Mouse (Mus musculus): Measurements from ENCODE around the gene Ccdc60. TPM values are rescaled to one million over a fixed set of nuclear protein-coding genes. Genes with fewer than 3 reads are reported as not detected.
"Not testable (repeated sequence)": the region's sequence is repeated elsewhere in the genome, so short reads cannot be mapped to it uniquely, and the experiment has no call there.

The Ccdc60 gene
- 0.62 and 0.74 TPM in 2 replicates for polyA plus RNA-seq (2015; fragmentation: Nextera tagmentation; extraction: Ambion mirVana)

DNA sequence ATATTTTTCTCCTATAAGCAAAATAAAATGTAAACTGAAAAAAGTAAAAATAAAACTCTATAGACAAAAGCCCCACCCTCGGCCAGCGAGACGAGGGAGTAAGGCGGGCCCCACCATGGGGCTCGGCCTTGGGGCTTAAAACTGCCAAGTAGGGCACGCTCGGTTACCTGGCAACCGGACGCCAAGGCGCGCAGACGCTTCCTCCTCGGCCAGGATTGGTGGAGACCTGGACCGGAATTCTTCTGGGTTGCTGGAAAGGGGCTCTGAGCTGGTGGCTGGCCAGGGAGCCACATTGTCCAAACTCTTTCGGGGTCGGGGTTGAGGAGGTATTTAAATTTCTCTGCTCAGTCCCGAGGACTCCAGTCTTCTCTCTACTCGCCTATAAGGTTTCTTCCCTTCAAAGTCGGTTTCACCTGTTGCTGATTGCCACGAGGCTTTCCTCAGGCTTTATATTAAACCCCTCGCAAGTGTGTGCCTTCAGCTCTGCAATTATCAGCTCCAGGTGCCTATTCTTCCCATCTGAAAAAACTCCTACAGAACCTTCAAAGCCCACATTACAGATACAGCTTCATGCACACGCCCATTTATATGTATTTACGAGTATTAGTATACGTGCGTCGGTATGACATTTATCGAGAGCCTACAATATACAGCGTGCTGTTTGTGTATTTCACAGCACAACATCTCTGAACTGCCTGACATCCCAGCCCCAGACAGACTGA lies at the start of gene Ccdc60:
Ccdc60 (minus strand) TSS at position 137 of the 722 bp plus-strand sequence.
- H3K27ac ChIP-seq: peak within 1 kb of the TSS; percentile 10; the same call in 1 of the 2 replicates
- peak within 1 kb of the TSS; percentile 24 for H3K4me3 ChIP-seq (replicated peaks)
- 0 out of 2 replicates have a peak, but pooled peaks cover 5% of the 10 kb centered on the region for H3K27me3 ChIP-seq
- no peaks in the 10 kb centered on the region for H3K9me3 ChIP-seq (replicated peaks)
- H3K4me2 ChIP-seq: peak within 1 kb of the TSS; percentile 54
- ATAC-seq (replicated peaks; ENCODE audit: low FRiP score): peak; percentile 80
- WGBS: 7% methylated on average over 28 of the region's 28 CpGs
- peaks cover 23% of the 10 kb centered on the region for H3K4me1 ChIP-seq
- no peaks in the 10 kb centered on the region for H3K36me3 ChIP-seq
- H3K9ac ChIP-seq: no peak within 1 kb of the TSS

DNA sequence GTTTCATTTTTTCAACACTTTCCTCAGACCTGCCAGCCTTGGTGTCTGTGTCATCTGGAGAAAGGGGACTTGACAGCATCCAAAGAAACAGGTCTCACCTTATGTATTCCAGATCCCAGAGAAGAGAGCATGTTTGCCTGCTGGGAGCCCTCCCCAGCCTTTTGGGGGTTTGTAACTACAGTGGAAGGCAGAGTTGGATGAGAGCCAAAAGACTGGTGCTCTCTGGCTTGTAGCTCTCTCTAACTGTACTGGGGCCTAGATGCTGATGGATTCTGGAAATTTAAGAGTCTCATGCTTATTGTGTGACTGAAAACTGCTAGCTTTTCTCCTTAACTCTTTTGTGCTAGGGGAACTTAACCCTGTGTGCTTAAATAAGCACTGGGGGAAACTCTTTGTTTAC lies 47.4 kb upstream of the Ccdc60 start:
- H3K27me3 ChIP-seq: no peaks in the 10 kb centered on the region
- H3K4me2 ChIP-seq: no peak overlapping the region
- H3K4me1 ChIP-seq: 0 out of 2 replicates have a peak, but pooled peaks cover 5% of the 10 kb centered on the region
- H3K36me3 ChIP-seq: no peaks in the 10 kb centered on the region
- ATAC-seq (replicated peaks; ENCODE audit: low FRiP score): no peak
- no peaks in the 10 kb centered on the region for H3K9me3 ChIP-seq (replicated peaks)
- no peak overlapping the region for H3K27ac ChIP-seq
- no peak overlapping the region for H3K9ac ChIP-seq
- H3K4me3 ChIP-seq (replicated peaks): no peak overlapping the region

DNA sequence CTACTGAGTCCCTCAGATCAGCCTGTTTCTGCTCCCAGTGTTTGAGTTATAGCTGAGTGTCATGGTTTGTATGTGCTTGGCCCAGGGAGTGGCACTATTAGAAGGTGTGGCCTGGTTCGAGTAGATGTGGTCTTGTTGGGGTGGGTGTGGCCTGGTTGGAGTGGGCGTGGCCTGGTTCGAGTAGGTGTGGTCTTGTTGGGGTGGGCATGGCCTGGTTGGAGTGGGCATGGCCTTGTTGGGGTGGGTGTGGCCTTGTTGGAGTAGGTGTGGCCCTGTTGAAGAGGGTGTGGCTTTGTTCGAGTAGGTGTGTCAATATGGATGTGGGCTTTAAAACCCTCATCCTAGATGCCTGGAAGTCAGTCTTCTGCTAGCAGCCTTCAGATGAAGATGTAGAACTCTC lies 40.1 kb upstream of the Ccdc60 start:
- ATAC-seq (replicated peaks; ENCODE audit: low FRiP score): no peak
- peaks cover 3% of the 10 kb centered on the region; the same call in 1 of the 2 replicates for H3K27me3 ChIP-seq
- 75% methylated on average over 4 of the region's 4 CpGs for WGBS

DNA sequence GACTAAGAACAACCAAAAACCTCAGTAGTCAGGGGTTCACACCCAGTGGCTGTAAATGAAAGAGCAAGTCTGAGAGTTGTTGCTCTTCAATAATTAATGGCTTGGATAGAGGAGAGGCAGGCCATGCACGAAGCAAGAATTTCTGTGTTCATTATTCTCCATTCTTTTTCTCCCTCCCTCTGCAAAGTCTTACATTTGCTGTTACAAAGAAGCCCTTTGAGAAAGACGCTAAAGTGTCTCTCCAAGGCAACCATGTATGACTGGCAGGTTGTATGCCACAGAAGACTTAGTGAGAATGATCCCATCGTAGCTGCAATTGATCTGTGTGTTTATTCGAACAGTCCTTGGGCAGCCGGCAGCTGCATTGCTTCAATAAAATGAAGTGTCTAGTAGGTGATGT lies 34.6 kb upstream of the Ccdc60 start:
- H3K27ac ChIP-seq: no peak overlapping the region
- H3K4me1 ChIP-seq: peaks cover 18% of the 10 kb centered on the region
- H3K4me2 ChIP-seq: no peak overlapping the region
- WGBS: 25% methylated on average over 5 of the region's 5 CpGs
- H3K27me3 ChIP-seq: peaks cover 14% of the 10 kb centered on the region; the same call in 1 of the 2 replicates
- no peaks in the 10 kb centered on the region for H3K36me3 ChIP-seq
- no peak overlapping the region for H3K9ac ChIP-seq
- no peak overlapping the region for H3K4me3 ChIP-seq (replicated peaks)
- no peaks in the 10 kb centered on the region for H3K9me3 ChIP-seq (replicated peaks)
- no peak for ATAC-seq (replicated peaks; ENCODE audit: low FRiP score)

More for the DNA sequence above, 40.1 kb upstream of the Ccdc60 start:
- H3K4me3 ChIP-seq (replicated peaks): no peak overlapping the region
- no peaks in the 10 kb centered on the region for H3K36me3 ChIP-seq
- H3K9me3 ChIP-seq (replicated peaks): no peaks in the 10 kb centered on the region
- no peak overlapping the region for H3K9ac ChIP-seq
- no peak overlapping the region for H3K27ac ChIP-seq
- no peak overlapping the region for H3K4me2 ChIP-seq
- H3K4me1 ChIP-seq: peaks cover 8% of the 10 kb centered on the region

DNA sequence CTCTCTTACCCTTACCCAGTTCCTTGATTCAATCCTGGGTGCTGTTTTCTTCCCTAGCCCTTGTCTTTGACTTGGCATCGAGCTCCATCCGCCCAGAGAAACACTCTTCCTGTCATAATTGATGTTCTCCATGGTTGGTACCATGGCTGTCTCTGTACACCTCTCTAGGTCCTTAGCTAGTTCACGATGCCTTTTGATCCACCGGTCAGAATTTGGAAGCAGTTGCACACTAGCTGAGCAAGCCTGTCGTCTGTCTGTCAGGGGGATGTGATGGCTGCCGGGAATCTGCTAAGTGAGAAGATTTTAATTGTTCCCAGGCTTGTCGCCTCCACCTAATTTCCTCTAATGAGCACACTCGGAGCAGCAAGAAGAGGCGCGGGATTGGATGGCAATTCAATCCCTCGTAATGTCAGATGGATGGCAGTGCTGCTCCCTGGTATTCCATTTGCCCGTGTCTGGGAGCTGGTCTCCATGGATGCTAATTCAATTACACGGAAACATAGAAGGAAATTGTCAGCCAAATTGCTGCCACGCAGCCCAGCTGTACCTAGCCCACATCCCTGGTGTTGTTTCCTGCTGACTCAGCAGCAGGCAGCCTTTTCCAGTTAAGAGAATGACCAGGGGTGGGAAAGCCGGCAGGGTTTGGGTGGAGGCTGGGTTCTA lies 33.7 kb upstream of the Ccdc60 start:
- Histone ChIP-seq H3K4me1 (peaks cover 18% of the 10 kb centered on the region), H3K27me3 (peaks cover 14% of the 10 kb centered on the region; the same call in 1 of the 2 replicates), H3K9ac (no peak overlapping the region), H3K27ac (no peak overlapping the region), H3K36me3 (no peaks in the 10 kb centered on the region), H3K9me3 (replicated peaks) (no peaks in the 10 kb centered on the region), H3K4me3 (replicated peaks) (no peak overlapping the region), H3K4me2 (0 out of 2 replicates have a peak overlapping the region, but pooled peaks have one; percentile 22)
- no peak for ATAC-seq (replicated peaks; ENCODE audit: low FRiP score)
- WGBS: 29% methylated on average over 15 of the region's 15 CpGs

DNA sequence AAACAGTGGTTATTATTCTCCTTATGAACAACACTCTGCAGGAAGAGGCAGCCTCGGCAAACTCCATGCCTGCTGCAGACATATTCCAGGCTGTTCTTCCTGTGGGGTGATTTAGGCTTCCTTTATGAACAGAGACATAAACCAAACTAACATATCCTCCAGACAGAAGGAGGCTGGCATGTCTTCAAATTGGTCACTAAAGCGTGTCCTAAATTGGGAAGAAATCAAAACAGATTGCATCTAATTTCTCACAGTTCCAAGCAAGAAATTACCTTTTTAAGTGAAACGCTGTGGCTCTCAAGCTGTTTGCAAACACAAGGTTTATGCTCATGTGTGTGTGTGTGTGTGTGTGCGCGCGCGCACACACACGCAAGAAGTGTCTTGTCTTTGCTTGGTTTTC lies 24.9 kb upstream of the Ccdc60 start:
- no peaks in the 10 kb centered on the region for H3K36me3 ChIP-seq
- WGBS: 90% methylated on average over 8 of the region's 8 CpGs
- H3K9me3 ChIP-seq (replicated peaks): no peaks in the 10 kb centered on the region
- no peak for ATAC-seq (replicated peaks; ENCODE audit: low FRiP score)
- H3K9ac ChIP-seq: no peak overlapping the region
- no peak overlapping the region for H3K4me3 ChIP-seq (replicated peaks)
- no peak overlapping the region for H3K27ac ChIP-seq
- H3K27me3 ChIP-seq: no peaks in the 10 kb centered on the region
- peaks cover 15% of the 10 kb centered on the region; the same call in 1 of the 2 replicates for H3K4me1 ChIP-seq
- H3K4me2 ChIP-seq: no peak overlapping the region

DNA sequence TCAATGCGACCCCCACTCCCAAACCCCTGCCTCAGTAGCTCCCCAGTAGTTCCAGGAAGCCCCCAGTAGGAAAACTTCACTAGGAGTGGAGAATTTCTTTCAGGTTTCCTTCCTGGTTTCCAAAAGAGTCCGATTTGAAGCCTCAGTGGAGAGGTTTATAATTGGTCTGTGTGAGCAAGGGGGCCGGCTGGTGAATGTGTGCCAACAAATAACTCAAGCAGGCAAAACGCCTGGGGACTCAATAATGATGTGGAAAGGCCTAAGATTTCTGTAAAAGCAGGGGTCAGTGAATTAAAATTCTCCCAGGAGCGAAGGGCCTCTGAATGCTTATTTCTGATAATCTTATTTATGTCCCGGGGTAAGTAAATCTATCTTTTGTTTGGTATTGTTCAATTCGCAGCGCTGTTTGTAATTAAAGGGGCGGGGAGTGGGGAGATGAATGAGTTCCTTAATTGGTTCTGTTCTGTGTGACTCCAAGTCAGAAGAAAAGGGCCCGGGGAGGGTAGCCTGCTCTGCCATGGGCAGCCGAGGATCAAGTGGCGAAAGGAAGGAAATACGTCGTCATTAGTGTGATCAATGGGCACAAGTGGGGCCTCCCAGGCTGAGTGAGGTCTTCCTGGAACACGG lies 23.4 kb upstream of the Ccdc60 start:
- H3K4me2 ChIP-seq: peak overlapping the region; percentile 34
- ATAC-seq (replicated peaks; ENCODE audit: low FRiP score): no peak; the same call in 1 of the 2 replicates
- WGBS: 38% methylated on average over 15 of the region's 15 CpGs
- no peaks in the 10 kb centered on the region for H3K27me3 ChIP-seq
- peak overlapping the region; percentile 10 for H3K4me3 ChIP-seq (replicated peaks)
- H3K36me3 ChIP-seq: no peaks in the 10 kb centered on the region
- no peaks in the 10 kb centered on the region for H3K9me3 ChIP-seq (replicated peaks)
- H3K4me1 ChIP-seq: peaks cover 15% of the 10 kb centered on the region; the same call in 1 of the 2 replicates
- H3K9ac ChIP-seq: no peak overlapping the region
- peak overlapping the region; percentile 52 for H3K27ac ChIP-seq

DNA sequence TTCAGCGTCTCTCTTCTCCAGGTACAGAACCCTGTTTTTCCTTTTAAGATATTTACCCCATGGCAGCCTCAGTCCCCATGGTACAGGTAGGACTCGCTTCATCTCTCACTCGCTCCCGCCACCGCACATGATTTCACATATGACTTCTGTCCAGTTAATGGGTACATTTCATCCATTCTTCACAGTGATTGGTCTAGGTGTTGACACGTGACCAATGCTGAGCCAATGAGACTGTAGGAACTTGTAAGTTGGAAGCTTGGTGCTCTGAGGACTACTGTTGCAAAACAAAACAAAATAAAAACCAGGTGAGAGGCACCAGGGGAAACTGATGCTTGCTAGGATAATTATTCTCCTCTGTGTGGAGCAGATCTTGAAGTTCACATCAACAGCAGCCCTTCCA lies 22.9 kb upstream of the Ccdc60 start:
- Histone ChIP-seq H3K9ac (no peak overlapping the region), H3K4me1 (peaks cover 15% of the 10 kb centered on the region; the same call in 1 of the 2 replicates)
- 92% methylated on average over 6 of the region's 6 CpGs for WGBS

DNA sequence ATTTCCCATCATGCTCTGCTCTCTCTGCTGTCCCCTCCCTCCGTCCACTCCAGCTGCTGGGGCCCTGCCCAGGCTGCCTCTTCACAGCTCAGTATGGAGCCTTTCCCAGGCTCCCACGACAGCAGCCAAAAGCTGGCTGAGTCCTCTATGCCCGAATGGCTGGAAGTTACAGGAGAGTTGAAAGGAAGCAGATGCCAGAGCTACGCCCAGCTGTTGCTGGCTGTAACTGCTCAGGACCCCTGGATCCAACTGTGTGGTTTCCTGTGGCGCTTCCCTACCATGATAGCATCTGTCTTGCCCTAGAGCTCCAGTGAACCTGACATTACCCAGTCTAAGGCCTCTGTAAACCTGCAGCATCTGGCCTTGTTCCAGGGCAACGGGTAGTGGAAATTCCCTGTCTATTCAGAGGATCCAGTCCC lies 20.6 kb upstream of the Ccdc60 start:
- H3K9me3 ChIP-seq (replicated peaks): 0 out of 2 replicates have a peak, but pooled peaks cover 4% of the 10 kb centered on the region
- no peaks in the 10 kb centered on the region for H3K27me3 ChIP-seq
- peak; percentile 77 for ATAC-seq (replicated peaks; ENCODE audit: low FRiP score)
- H3K9ac ChIP-seq: no peak overlapping the region
- WGBS: 35% methylated on average over 6 of the region's 6 CpGs
- H3K36me3 ChIP-seq: no peaks in the 10 kb centered on the region
- H3K4me3 ChIP-seq (replicated peaks): no peak overlapping the region
- peaks cover 15% of the 10 kb centered on the region; the same call in 1 of the 2 replicates for H3K4me1 ChIP-seq
- 0 out of 2 replicates have a peak overlapping the region, but pooled peaks have one; percentile 32 for H3K4me2 ChIP-seq
- H3K27ac ChIP-seq: peak overlapping the region; percentile 76

More for the DNA sequence above, 22.9 kb upstream of the Ccdc60 start:
- ATAC-seq (replicated peaks; ENCODE audit: low FRiP score): no peak
- H3K4me3 ChIP-seq (replicated peaks): no peak overlapping the region
- peak overlapping the region; percentile 52 for H3K27ac ChIP-seq
- H3K36me3 ChIP-seq: no peaks in the 10 kb centered on the region
- no peaks in the 10 kb centered on the region for H3K27me3 ChIP-seq
- H3K4me2 ChIP-seq: no peak overlapping the region
- 0 out of 2 replicates have a peak, but pooled peaks cover 4% of the 10 kb centered on the region for H3K9me3 ChIP-seq (replicated peaks)

DNA sequence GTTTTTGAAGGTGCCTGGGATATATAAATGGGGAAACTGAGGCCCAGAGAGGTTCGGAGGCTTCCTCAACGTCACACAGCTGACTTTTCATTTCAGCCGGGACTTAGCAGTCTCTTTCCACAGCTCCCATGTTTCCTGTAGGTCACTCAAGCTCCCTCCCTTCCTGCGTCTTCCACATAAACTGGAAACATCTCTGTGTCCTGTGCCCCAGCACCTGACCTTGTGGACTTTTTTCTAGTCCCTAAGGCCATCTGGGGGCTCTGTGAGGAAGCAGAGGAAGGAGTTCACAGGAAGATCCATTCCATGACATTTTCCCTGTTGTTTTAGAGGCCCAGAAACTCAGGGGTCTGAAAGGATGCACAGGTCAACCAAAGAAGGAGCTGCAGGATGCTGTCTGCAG lies 16.8 kb upstream of the Ccdc60 start:
- Histone ChIP-seq H3K4me2 (no peak overlapping the region), H3K36me3 (no peaks in the 10 kb centered on the region), H3K9me3 (replicated peaks) (0 out of 2 replicates have a peak, but pooled peaks cover 4% of the 10 kb centered on the region), H3K4me3 (replicated peaks) (no peak overlapping the region), H3K4me1 (peaks cover 13% of the 10 kb centered on the region), H3K27ac (no peak overlapping the region), H3K27me3 (no peaks in the 10 kb centered on the region), H3K9ac (no peak overlapping the region)
- no peak for ATAC-seq (replicated peaks; ENCODE audit: low FRiP score)
- WGBS: 70% methylated on average over 4 of the region's 4 CpGs

DNA sequence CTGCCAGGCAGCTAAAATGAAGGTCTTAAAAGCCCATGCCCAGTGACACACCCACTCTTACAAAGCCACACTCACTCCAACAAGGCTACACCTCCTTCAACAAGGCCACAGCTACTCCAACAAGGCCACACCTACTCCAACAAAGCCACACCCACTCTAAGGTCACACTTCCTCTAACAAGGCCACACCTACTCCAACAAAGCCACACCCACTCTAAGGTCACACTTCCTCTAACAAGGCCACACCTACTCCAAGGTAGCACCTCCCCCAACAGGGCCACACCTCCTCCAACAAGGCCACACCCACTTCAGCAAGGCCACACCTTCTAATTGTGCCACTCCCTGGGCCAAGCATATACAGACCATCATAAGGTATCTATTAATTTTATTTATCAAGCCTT lies 16.4 kb upstream of the Ccdc60 start:
- peaks cover 13% of the 10 kb centered on the region for H3K4me1 ChIP-seq
- not testable (repeated sequence) for H3K27me3 ChIP-seq; H3K4me3 ChIP-seq (replicated peaks); H3K9me3 ChIP-seq (replicated peaks); H3K4me2 ChIP-seq; H3K9ac ChIP-seq; H3K27ac ChIP-seq; ATAC-seq (replicated peaks; ENCODE audit: low FRiP score); H3K36me3 ChIP-seq

DNA sequence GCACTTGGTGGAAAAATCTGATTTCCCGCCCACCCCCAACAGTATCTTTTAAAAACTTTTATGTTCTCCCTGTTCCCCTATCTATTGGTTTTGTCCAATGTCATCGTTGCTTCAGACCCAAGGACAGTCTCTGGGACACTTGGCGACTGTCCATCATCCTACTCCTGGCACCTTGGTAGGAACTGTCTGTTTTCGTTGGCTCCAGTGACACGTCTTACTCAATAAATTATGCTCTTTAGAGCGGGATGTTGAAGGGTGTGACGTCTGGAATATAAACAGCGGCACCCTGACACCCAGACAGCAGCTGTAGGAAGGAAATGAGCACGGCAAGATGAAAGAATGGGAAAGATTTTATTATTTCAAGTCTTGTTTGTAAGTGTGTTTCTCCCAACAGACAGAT lies 12.2 kb upstream of the Ccdc60 start:
- no peak overlapping the region for H3K27ac ChIP-seq
- H3K36me3 ChIP-seq: no peaks in the 10 kb centered on the region
- no peak overlapping the region for H3K4me2 ChIP-seq
- no peak overlapping the region for H3K4me3 ChIP-seq (replicated peaks)
- no peak overlapping the region for H3K9ac ChIP-seq
- H3K27me3 ChIP-seq: no peaks in the 10 kb centered on the region
- ATAC-seq (replicated peaks; ENCODE audit: low FRiP score): no peak
- H3K9me3 ChIP-seq (replicated peaks): no peaks in the 10 kb centered on the region; the same call in 1 of the 2 replicates
- peaks cover 7% of the 10 kb centered on the region; the same call in 1 of the 2 replicates for H3K4me1 ChIP-seq
- WGBS: 16% methylated on average over 9 of the region's 9 CpGs

Data from kidney, embryonic 15.5 days (tissue).